Mouse (Mus musculus) heart, postnatal 0 days (tissue): ENCODE measurements around the gene Bcdin3d.

Source experiments
- CTCF ChIP-seq: IDR thresholded peaks from 2 replicates; pipeline ENCODE4 v1.5.1; 2016; ENCODE audit warnings: antibody characterized with exemption, control low read depth, low read depth
- EP300 ChIP-seq: IDR thresholded peaks from 2 replicates; pipeline ENCODE4 v1.6.1; 2016; ENCODE audit warnings: antibody characterized with exemption, low read depth

DNA sequence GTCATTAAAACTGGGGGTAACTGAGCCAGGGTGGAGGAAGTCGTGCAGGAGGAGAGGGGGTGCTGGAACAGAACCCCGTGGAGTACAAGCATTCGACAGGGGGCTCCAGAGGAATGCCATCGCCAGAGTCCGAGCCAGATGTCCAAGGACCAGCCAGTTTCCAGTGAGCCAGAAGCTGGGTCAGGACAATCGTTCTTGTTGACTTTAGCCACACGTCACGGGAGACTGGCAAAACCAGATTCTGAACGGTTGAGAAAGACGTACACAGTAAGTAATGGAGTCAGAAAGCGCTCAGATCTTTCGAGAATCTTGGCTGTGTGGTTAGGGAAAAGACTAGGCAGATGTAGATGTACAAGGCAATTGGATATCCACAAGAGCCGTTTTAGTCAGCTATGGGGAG is 11.3 kb downstream of the Bcdin3d start:
- TF ChIP-seq CTCF (no peak), EP300 (no peak)
